Mouse (Mus musculus): ENCODE results near the gene Gm20388. TPM values are rescaled to one million over a fixed set of nuclear protein-coding genes. Genes with fewer than 3 reads are reported as not detected.

Gene Gm20388
- polyA plus RNA-seq, 1 experiment from 2014 or later, result 7.4 TPM

DNA sequence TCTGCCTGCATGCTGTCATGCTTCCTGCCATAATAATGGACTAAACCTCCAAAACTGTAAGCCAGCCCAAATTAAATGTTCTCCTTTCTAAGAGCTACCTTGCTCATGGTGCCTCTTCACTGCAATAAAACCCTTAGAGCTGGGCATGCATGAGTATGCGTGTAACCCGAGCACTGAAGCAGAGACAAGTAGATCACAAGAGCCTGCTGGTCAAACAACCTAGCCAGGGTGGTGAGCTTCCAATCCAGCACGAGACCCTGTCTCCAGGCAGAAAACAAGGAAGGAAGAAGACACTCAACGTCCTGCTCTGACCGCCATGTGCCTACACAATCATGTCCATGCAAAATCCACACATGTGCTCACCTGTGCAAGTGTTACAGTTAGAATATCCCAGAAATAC, 3080.7 kb downstream of the Gm20388 start:
- no peaks in the 10 kb centered on the region for H3K27me3 ChIP-seq
- H3K9me3 ChIP-seq (replicated peaks), result no peaks in the 10 kb centered on the region
- no peaks in the 10 kb centered on the region for H3K36me3 ChIP-seq
- 0 out of 2 replicates have a peak, but pooled peaks have one; percentile 15 for ATAC-seq (replicated peaks; ENCODE audit: low FRiP score)
- no peak overlapping the region for H3K27ac ChIP-seq
- WGBS, result 66% methylated on average over 5 of the region's 5 CpGs
- no peak overlapping the region for H3K4me2 ChIP-seq
- no peak overlapping the region for H3K9ac ChIP-seq
- H3K4me3 ChIP-seq (replicated peaks), result no peak overlapping the region
- peaks cover 58% of the 10 kb centered on the region for H3K4me1 ChIP-seq

DNA sequence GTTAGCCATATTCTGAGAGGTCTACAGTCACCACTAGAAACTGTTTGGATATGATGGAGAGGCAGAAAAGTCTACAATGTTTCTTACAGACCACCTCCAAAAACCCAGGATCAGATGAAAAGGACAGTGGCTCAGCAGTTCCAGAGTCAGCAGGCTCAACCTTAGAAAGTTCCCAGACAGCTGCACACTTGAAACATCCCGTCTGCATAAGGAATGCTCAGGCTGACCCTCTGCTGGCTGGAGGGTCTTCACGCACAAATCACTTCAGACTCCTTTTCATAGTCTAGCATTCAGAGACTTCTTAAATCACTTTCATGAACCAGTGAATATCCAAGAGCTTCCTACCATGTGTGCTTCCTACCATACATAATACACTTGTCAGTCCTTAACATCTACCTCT, 3081.7 kb downstream of the Gm20388 start:
- Histone ChIP-seq H3K4me1 (peaks cover 52% of the 10 kb centered on the region), H3K27me3 (no peaks in the 10 kb centered on the region), H3K9me3 (replicated peaks) (no peaks in the 10 kb centered on the region), H3K27ac (no peak overlapping the region; the same call in 1 of the 2 replicates), H3K9ac (no peak overlapping the region), H3K4me3 (replicated peaks) (no peak overlapping the region), H3K36me3 (no peaks in the 10 kb centered on the region), H3K4me2 (no peak overlapping the region)
- WGBS, result 21% methylated on average over 2 of the region's 2 CpGs
- no peak for ATAC-seq (replicated peaks; ENCODE audit: low FRiP score)

DNA sequence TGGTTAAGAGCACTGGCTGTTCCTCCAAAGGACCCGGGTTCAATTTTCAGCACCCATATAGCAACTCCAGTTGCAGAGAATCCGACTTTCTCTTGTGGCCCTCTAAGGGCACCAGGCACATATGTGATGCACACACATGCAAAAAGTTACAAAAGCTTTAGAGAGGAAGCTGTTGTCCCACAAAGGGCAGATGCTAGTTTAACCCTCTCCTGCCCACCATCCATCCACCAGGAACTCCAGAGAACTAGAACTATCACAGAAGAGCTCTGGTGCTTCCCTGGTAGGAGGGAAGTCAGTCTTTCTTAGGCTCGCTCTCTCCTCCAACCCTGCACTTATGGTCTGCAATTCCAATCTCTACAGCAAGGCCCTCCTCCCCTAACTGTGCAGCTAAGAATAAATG, 3082.4 kb downstream of the Gm20388 start:
- H3K4me1 ChIP-seq, result peaks cover 46% of the 10 kb centered on the region
- no peaks in the 10 kb centered on the region for H3K27me3 ChIP-seq
- H3K4me2 ChIP-seq, result no peak overlapping the region
- 72% methylated on average over 3 of the region's 3 CpGs for WGBS
- no peak overlapping the region for H3K9ac ChIP-seq
- H3K27ac ChIP-seq, result no peak overlapping the region
- no peak overlapping the region for H3K4me3 ChIP-seq (replicated peaks)
- ATAC-seq (replicated peaks; ENCODE audit: low FRiP score), result no peak
- H3K36me3 ChIP-seq, result no peaks in the 10 kb centered on the region
- H3K9me3 ChIP-seq (replicated peaks), result no peaks in the 10 kb centered on the region

DNA sequence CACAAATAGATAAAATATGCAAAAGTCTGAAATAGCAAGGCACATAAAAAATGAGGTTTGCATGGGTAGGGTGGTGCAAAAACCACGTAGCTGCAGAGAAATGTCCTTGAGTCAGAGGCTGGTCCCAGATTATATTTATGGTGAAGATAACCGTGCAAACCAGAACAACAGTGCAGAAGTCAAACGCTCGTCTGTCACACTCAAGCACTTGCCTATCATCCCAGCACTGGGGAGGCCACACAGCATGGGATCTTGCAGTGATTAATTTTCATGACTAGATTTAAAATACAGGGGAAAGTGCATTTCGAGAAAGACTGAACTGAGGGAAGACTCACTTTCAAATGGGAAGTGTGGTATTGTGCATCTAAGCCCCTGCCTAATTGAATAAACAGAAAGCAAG, 3083.1 kb downstream of the Gm20388 start:
- Histone ChIP-seq H3K9me3 (replicated peaks) (no peaks in the 10 kb centered on the region), H3K27me3 (no peaks in the 10 kb centered on the region), H3K36me3 (no peaks in the 10 kb centered on the region), H3K4me2 (no peak overlapping the region), H3K27ac (no peak overlapping the region), H3K4me3 (replicated peaks) (no peak overlapping the region), H3K4me1 (peaks cover 43% of the 10 kb centered on the region), H3K9ac (no peak overlapping the region)
- WGBS, result 54% methylated on average over 5 of the region's 5 CpGs
- no peak for ATAC-seq (replicated peaks; ENCODE audit: low FRiP score)

DNA sequence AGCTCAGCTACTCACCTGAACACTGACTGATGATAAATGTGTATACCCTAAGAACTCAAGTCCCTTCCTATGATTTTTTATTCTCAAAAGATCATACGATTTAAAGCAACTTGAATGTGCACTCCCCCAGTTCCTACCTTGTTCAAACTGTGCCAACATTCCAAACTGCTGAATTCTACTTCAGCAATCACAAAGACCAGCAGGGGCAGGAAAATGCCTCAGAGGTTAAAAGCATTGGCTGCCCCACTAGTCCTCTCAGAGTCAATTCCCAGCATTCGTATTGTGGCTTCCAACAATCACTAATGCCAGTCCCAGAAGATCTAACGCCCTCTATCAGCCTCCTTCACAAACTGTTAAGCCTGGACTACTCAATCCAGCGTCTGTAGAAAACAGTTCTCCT, 3087.3 kb downstream of the Gm20388 start:
- ATAC-seq (replicated peaks; ENCODE audit: low FRiP score), result no peak
- H3K27me3 ChIP-seq, result no peaks in the 10 kb centered on the region
- WGBS, result 81% methylated on average over 4 of the region's 4 CpGs
- H3K36me3 ChIP-seq, result no peaks in the 10 kb centered on the region
- no peak overlapping the region for H3K27ac ChIP-seq
- peaks cover 14% of the 10 kb centered on the region for H3K4me1 ChIP-seq
- no peak overlapping the region for H3K4me2 ChIP-seq
- no peak overlapping the region for H3K4me3 ChIP-seq (replicated peaks)
- no peak overlapping the region for H3K9ac ChIP-seq
- H3K9me3 ChIP-seq (replicated peaks), result no peaks in the 10 kb centered on the region

DNA sequence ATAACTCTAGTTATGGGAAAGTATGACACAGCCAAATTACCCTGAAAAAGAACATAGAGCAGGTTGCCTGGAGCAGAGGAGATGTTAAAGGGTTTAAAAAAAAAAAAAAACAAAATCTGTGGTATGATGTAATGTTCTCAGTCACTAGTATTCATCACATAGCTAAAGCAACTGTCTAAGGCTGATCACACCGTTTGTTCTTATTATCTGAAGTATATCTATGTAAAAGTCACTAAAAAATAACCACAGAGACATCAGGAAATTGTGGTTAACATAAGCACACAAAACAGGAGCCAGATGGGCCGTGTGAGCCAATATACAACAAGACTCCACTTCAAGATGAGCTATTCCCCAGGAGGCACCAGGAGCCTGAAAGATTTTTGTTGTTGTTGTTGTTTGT, 3089.7 kb downstream of the Gm20388 start:
- no peak overlapping the region for H3K4me2 ChIP-seq
- no peak overlapping the region for H3K9ac ChIP-seq
- no peak for ATAC-seq (replicated peaks; ENCODE audit: low FRiP score)
- 78% methylated on average over 2 of the region's 2 CpGs for WGBS
- no peak overlapping the region for H3K27ac ChIP-seq
- H3K9me3 ChIP-seq (replicated peaks), result no peaks in the 10 kb centered on the region
- no peaks in the 10 kb centered on the region for H3K36me3 ChIP-seq
- H3K27me3 ChIP-seq, result no peaks in the 10 kb centered on the region
- H3K4me3 ChIP-seq (replicated peaks), result no peak overlapping the region
- H3K4me1 ChIP-seq, result peaks cover 21% of the 10 kb centered on the region

DNA sequence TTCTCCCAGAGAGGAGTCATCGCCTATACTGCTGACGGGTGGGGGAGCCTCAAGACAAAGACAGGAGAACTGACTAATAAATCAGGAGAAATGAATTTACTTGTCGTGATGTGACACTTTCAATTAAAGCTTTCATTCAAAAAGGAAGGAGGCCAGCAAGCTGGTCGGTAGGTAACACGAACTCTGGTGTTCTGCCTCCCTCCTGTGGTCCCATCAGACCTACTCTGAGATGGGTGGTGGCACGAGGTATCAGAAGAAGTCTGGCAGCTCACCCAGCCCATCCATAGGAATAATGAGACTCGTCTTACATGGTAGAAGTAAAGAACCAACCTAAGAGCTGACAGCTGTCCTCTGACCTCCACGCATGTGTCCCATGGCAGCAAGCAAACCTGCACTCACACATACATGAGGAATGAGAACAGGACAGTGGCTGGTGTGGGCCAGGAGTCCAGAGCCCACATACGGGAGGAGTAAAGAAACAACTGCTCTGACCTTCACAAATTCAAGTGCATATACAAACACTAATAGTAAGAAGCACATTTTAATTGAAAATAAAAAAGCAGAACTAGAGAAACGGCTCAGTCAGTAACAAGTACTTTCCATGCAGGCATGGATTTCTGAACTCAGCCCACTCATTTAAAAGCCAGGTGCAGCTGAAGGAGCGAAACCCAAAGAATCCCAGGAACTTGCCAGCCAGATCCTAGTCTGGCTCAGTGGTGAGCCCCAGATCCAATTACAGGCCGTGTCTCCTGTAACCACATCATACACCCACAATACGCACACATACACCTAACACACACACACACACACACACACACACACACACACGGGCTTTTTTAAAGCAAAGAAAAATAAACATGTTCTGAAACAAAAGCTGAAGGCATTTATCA, 3093.6 kb downstream of the Gm20388 start:
- Histone ChIP-seq H3K36me3 (no peaks in the 10 kb centered on the region), H3K9me3 (replicated peaks) (no peaks in the 10 kb centered on the region), H3K27ac (no peak overlapping the region), H3K27me3 (no peaks in the 10 kb centered on the region), H3K9ac (no peak overlapping the region), H3K4me2 (no peak overlapping the region), H3K4me1 (peaks cover 39% of the 10 kb centered on the region), H3K4me3 (replicated peaks) (no peak overlapping the region)
- no peak for ATAC-seq (replicated peaks; ENCODE audit: low FRiP score)
- 42% methylated on average over 14 of the region's 14 CpGs for WGBS

DNA sequence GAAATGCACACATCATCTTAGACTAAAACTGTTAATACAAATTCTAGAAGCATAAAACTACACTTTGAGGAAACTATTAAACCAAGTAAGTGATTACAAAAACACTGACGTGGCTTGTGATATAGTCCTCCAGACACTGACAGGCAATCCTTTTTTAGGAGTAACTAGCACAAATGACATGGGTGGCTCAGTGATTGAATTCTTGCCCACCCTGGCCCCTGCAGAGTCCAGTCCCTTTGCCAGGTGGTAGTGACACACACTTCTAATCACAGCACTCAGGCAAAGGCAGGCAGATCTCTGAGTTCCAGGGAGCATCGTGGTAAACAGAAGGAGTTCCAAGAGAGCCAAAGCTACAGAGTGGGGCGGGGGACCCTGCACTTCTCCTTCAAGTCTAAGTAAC, 3094.7 kb downstream of the Gm20388 start:
- H3K4me1 ChIP-seq, result peaks cover 39% of the 10 kb centered on the region
- H3K4me2 ChIP-seq, result no peak overlapping the region
- ATAC-seq (replicated peaks; ENCODE audit: low FRiP score), result no peak
- no peak overlapping the region for H3K4me3 ChIP-seq (replicated peaks)
- H3K9ac ChIP-seq, result no peak overlapping the region
- H3K36me3 ChIP-seq, result peaks cover 6% of the 10 kb centered on the region; the same call in 1 of the 2 replicates
- H3K27ac ChIP-seq, result no peak overlapping the region
- no peaks in the 10 kb centered on the region for H3K27me3 ChIP-seq
- WGBS, result 53% methylated on average over 3 of the region's 3 CpGs
- no peaks in the 10 kb centered on the region for H3K9me3 ChIP-seq (replicated peaks)

DNA sequence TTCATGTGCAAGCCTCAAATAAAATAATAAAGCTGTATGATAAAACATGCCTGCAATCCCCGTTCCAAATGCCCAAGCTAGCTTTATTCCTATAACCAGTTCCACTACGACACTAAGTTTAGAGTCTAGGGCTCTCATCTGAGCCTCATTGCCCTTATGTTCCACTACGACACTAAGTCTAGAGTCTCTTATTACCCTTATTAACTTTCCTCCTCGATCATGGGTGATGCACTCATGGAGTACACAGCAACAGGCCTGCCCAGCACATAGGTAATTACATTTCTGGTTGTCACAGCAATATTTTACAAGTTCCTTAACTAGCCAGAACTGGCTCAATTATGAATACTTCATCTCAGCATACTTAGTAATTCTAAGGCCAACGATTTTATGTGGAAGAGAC, 3095.2 kb downstream of the Gm20388 start:
- H3K36me3 ChIP-seq, result peaks cover 6% of the 10 kb centered on the region; the same call in 1 of the 2 replicates
- H3K4me1 ChIP-seq, result peaks cover 39% of the 10 kb centered on the region
- no peak overlapping the region for H3K4me3 ChIP-seq (replicated peaks)
- H3K27ac ChIP-seq, result no peak overlapping the region
- ATAC-seq (replicated peaks; ENCODE audit: low FRiP score), result no peak
- 65% methylated on average over 5 of the region's 5 CpGs for WGBS
- H3K9ac ChIP-seq, result no peak overlapping the region
- H3K9me3 ChIP-seq (replicated peaks), result no peaks in the 10 kb centered on the region
- no peak overlapping the region for H3K4me2 ChIP-seq
- no peaks in the 10 kb centered on the region for H3K27me3 ChIP-seq

DNA sequence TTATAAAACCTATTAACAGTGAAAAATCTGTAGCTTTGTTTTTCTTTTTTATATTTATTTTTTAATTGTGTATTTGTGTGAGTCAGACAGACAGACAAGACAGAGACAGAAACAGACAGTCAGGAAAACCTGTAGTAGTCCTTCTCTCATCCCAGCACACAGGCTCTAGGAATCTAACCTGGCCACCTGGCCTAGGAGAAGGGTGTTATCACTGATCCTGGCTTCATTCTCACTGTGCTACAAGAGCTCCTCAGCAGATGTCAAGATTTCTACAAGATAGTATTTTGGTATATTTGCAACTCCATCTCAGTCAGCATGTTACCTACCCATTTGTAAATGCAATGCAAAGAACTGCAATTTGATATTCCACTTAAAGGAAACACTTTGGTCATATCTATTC, 3100.7 kb downstream of the Gm20388 start:
- no peak overlapping the region for H3K27ac ChIP-seq
- peaks cover 11% of the 10 kb centered on the region; the same call in 1 of the 2 replicates for H3K4me1 ChIP-seq
- no peak overlapping the region for H3K9ac ChIP-seq
- no peak overlapping the region for H3K4me2 ChIP-seq
- no peak for ATAC-seq (replicated peaks; ENCODE audit: low FRiP score)
- no peaks in the 10 kb centered on the region for H3K27me3 ChIP-seq
- no peak overlapping the region for H3K4me3 ChIP-seq (replicated peaks)
- no peaks in the 10 kb centered on the region for H3K9me3 ChIP-seq (replicated peaks)
- peaks cover 13% of the 10 kb centered on the region for H3K36me3 ChIP-seq

DNA sequence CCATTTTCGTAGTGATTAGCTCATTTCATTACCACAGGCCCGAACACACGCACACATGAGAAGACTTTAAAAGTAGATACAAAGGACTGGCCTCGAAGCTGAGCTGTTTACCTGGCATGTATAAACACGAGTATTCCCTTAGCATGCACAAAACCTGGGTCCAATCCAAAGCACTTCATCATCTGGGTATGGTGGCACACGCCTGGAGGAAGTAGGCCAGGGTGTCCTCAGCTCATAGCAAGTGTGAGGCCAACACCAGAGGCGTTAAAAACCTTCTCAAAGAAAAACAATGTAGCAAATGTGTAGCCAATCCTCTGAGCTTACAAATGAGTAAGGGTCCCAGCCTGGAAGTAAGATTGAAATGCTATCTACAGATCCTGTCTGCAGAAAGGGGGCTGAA, 3103.8 kb downstream of the Gm20388 start:
- 72% methylated on average over 7 of the region's 7 CpGs for WGBS
- Histone ChIP-seq H3K36me3 (peaks cover 18% of the 10 kb centered on the region), H3K9ac (no peak overlapping the region), H3K4me2 (no peak overlapping the region), H3K9me3 (replicated peaks) (no peaks in the 10 kb centered on the region), H3K27ac (no peak overlapping the region), H3K27me3 (no peaks in the 10 kb centered on the region), H3K4me3 (replicated peaks) (no peak overlapping the region), H3K4me1 (peaks cover 16% of the 10 kb centered on the region)
- ATAC-seq (replicated peaks; ENCODE audit: low FRiP score), result no peak

DNA sequence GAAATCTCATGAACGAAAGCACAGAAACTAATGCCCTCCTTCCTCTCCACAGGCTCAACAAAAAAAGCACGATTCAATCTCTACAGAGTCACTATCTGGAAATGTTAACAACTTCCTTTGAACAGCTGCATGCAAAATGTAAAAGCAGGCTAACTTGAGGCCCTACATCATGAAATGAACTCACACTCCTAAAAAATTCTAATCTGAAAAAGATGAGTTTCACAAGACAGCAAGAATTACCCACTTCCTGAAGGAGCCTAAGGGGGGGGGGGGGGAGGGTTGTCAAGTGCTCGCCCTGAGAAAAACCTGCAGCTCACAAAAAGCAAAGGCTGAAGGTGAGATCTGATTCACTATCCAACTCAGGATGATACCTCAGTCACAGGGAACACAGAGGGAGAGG, 3104.4 kb downstream of the Gm20388 start:
- H3K27me3 ChIP-seq, result no peaks in the 10 kb centered on the region
- WGBS, result 56% methylated on average over 3 of the region's 3 CpGs
- H3K9me3 ChIP-seq (replicated peaks), result no peaks in the 10 kb centered on the region

DNA sequence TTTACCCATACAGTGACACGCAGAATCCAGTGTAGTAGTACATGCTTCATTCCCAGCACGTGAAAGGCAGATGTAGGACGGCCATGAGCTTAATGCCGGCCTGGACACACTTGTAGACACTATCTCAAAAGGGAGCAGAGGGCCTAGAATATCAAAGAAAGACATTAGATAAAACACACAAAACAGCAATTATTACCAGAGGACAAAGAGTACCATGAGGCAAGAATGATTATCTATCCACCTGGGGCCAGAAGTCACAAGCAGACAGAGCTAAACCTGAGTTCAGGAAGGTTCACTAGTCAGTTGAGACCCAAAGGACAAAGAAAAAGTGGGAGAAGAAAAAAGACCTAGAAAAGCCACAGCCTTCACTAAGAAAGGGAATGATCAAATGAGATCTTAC, 3106.5 kb downstream of the Gm20388 start:
- no peaks in the 10 kb centered on the region for H3K9me3 ChIP-seq (replicated peaks)
- no peak for ATAC-seq (replicated peaks; ENCODE audit: low FRiP score)
- peaks cover 35% of the 10 kb centered on the region for H3K4me1 ChIP-seq
- WGBS, result 97% methylated on average over 4 of the region's 4 CpGs
- H3K36me3 ChIP-seq, result peaks cover 13% of the 10 kb centered on the region
- H3K9ac ChIP-seq, result no peak overlapping the region
- no peaks in the 10 kb centered on the region for H3K27me3 ChIP-seq
- no peak overlapping the region for H3K27ac ChIP-seq
- no peak overlapping the region for H3K4me3 ChIP-seq (replicated peaks)
- H3K4me2 ChIP-seq, result no peak overlapping the region

More for the DNA sequence above, 3104.4 kb downstream of the Gm20388 start:
- Histone ChIP-seq H3K4me3 (replicated peaks) (no peak overlapping the region), H3K36me3 (peaks cover 13% of the 10 kb centered on the region), H3K27ac (no peak overlapping the region), H3K9ac (no peak overlapping the region), H3K4me1 (peaks cover 20% of the 10 kb centered on the region), H3K4me2 (no peak overlapping the region)
- ATAC-seq (replicated peaks; ENCODE audit: low FRiP score), result no peak
